Mouse (Mus musculus) erythroblast, adult 5-6 weeks (primary cell): ENCODE results near the gene Fam180a. TPM values are rescaled to one million over a fixed set of nuclear protein-coding genes. Genes with fewer than 3 reads are reported as not detected.
"Not testable (repeated sequence)": the region's sequence is repeated elsewhere in the genome, so short reads cannot be mapped to it uniquely, and the experiment has no call there.

Source experiments
- ATAC-seq: replicated peaks from 2 replicates; pipeline ENCODE4 v1.8.0; 2016; ENCODE audit warnings: moderate number of reproducible peaks, mild to moderate bottlenecking, moderate TSS enrichment, inconsistent platforms; ENCODE audit not compliant: poor library complexity, low FRiP score, severe bottlenecking
- total RNA-seq, 2 experiments: library from RNA; stranded (forward) in 1 of 2; stranded (reverse) in 1 of 2; fragments of 150-400 nt in 1 of 2; fragments of 200-764, 138-1000 nt in 1 of 2; gene quantifications; 2 replicates each; pipeline versions ENCODE4 v1.2.3 to v1.2.4; 2015 to 2017; ENCODE audit warnings: low replicate concordance in 2 of 2

Gene Fam180a
- total RNA-seq (2015; ENCODE audit: low replicate concordance) (not detected in 2 replicates), total RNA-seq (2017; ENCODE audit: low replicate concordance) (not detected in 2 replicates)

DNA sequence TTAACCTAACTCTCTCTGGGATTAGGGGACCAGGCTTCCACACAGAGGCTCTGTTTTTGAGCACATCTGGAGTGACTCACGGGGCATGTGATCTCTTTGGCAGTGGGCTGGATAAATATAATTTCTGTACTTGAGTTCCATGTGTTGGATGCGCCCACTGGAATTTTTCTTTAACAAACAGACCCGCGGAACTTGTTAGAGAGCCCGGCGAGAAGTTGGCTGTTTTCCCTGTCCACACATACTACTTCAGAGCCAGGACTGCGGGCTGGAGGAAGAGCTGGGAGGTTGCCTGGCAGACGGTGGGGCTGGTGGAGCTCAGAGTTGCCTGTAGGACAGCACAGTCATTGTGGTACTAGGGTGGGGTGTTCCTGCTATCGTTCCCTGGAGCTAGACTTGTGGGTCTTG lies at the start of gene Fam180a:
Fam180a (minus strand) TSS at position 31 of the 405 bp plus-strand sequence.
- no peak for ATAC-seq

DNA sequence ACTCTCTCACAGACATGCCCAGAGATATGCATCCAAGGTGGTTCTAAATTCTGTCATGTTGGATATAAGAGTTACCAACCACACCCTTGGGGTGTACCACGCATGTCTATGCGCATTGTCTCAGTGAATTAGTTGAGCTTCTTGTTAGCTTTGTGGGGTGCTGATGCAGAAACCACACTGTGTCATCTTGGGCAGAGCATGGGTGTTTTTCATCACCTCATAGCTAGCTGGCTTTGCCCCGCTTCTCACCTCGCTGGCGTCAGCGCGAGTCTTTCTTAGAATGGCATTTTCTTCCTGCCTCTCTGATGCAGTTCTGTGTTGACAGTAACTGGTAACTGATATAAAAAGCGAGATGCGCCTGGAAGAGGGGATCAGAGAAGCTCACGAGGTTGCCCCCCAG lies 48.1 kb upstream of the Fam180a start:
- ATAC-seq = no peak

DNA sequence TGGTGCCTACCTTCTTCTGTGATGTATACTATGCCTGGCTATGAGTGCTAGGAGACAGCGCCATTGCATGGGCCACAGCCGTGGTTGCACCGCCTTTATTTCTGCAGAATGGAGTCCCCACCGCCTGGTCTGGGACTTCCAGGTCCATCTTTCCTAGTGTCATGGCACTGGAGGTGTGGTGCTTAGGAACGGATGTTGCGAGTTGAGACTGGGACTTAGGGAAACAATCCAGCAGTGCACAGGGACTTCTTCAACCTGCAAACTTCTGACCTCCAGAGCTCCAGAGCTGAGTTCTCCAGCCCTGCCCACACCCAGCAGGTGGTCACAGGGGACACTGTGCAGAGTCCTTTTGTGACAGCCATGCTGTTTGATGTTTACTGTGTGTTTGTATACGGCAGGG lies 44.4 kb upstream of the Fam180a start:
- no peak for ATAC-seq

DNA sequence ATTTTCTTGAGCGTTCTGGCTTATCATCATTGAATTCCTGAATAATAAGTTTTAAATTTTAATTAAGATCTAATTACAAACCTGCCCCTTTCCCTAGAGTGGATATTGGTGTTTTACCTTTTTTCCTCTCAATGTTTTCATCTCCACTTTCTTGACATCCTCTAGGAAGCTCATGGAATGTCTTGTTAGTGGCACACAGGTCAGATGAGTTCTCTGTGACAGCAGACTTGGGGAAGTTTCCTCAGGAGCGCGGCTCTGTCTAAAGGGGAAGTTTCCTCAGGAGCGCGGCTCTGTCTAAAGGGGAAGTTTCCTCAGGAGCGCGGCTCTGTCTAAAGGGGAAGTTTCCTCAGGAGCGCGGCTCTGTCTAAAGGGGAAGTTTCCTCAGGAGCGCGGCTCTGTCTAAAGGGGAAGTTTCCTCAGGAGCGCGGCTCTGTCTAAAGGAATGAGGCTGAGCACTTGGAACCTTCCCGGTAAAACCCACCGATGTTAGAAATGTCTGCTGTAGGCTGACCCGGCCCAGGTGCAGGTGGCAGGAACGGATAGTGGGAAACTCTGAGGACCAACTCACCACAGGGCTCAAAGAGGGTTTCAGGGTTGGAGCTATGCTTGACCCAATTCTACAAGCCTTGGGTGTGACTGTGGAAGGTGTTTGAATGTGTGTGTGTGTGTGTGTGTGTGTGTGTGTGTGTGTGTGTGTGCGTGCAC lies 43.8 kb upstream of the Fam180a start:
- ATAC-seq = not testable (repeated sequence)

DNA sequence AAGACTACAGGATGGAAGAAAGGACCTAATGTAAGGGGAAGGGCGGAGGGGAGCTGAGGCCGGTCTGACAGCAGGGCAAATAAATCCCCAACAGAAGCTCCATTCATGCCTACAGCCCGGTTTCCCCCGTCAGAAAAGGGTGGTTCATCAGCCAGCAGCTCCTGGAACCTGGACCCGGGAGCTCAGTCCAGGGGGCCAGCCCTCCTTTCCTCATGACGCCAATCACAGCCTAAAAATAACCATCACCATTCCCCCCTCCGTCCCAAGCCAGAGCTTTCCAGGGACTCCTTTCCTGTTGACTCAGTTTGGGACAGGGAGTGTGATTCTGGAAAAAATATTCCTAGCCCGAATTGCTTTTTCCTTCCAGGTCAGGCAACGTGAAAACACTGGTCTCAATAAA lies 36.7 kb upstream of the Fam180a start:
- no peak for ATAC-seq

DNA sequence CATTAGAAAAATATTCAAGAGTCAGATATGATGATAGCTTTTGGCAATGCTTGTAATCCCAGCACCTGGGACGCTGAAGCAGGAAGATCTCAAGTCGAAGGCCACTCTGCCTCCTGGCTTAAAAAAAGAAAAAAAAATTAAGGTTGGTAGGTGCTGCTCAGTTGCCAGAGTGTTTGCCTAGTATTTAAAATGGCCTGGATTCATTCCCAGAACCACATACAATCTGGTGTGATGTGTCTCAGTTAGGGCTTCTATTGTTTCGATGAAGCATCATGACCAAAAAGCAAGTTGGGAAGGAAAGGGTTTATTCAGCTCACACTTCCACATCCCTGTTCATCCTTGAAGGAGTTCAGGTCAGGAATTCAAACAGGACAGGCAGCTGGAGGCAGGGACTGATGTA lies 29.4 kb upstream of the Fam180a start:
- ATAC-seq = no peak

DNA sequence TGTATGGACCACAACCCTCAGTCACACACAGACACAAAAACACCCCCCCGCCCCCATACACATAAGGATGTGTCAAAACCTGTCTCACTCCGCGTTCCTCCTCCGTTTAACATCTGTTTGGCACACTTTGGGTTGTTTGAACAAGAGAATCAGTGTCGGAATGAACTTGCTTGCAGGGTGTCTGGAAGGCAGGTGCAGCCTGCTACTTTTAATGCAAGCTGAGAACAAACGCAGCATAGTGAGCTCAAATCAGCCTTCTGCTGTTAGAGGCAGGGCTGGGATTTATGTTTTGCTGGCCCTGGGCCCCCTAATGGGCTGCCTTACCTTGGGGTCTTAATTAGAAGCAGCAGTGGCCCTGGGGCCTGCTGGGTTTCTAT lies 28.7 kb upstream of the Fam180a start:
- no peak for ATAC-seq

DNA sequence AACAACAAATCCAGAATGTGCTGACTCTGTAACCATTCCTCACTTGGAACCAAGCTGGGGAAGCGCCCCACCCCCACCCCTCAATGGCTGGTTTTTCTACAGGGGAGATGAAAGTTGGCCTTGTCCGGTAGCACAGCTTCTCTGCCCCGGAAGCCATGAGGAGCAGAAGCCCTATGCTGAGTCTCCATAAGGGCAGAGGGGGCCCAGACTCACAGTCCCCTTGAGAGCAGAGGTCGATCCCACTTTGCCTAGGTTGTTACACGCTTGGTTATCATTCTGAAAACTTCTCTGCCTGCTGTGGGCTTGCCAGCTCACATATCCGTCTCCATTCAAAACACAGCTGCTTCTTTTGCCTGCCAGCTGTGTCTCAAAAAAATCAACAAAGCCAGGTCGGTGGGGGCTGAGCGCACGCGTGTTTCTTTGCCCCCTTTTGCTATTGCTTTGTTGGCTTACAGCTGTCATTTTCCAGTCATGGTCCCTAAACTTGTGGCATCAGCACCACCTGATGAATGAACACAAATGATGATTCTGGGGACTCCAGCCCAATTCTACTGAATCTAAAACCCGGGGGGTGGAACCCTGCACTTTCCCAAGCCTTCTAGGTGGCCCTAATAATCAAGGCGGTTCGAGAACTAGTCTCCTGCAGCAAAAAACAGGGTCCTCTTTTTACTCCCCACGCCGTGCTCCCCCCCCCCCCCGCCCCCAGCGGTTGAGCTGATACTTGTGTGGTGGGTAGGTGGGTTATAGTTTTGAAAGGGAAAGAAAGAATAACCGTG lies 28.1 kb upstream of the Fam180a start:
- ATAC-seq = no peak

DNA sequence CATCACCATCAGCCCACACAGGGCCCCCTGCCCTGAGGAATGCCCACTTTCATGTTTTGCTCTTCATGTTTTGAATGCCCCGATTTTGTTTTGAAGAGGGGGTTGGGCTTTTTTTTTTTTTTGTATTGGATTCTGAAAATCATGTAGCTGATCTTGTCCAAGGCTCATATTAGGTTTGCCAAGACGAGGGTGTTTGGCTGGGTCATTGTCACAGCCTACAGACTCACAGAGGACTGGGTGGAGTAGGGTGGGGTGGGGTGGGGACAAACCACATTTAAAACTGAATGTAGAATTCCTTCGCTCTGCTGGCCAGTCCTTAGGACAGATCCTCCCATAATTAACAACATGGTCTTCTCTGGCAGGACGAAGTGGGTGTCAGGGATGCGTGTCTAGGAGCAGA lies 27.5 kb upstream of the Fam180a start:
- no peak for ATAC-seq

DNA sequence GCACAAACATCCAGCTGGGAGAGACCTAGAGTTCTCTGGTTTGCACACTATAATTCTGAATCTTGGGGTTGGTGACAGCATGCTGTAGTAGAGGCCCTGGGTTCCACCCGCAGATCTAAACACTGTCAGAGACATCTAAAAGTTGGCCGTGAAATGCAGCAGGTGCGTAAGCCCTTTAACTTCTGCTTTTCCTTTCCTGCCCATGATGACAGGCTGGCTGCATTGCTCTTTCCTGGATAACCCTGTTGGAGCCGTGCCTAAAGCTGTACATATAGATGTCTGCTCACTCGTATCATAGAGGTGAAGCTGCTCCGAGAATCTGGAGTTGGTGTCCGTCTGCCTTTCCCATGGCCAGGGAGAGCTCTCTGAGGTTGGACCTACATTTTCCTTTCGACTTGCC lies 26.9 kb upstream of the Fam180a start:
- no peak for ATAC-seq

DNA sequence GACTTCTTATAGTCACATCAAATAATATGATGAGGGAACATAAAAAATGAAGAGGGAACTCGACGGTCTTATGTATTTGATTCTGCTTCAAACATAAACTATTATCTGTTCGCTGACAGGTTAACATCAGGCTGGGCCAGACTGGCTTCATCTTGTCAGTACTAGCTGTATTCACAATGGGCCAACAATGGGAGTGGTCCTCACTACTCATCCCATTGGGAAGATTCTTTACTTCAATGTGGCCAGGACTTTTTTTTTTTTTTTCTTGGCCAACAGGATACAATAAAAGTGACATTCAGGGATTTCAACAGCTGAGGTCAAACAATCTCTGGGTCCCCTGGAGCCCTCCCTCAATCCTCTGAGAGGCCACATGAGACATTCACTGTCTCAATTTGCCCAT lies 25.9 kb upstream of the Fam180a start:
- no peak for ATAC-seq

DNA sequence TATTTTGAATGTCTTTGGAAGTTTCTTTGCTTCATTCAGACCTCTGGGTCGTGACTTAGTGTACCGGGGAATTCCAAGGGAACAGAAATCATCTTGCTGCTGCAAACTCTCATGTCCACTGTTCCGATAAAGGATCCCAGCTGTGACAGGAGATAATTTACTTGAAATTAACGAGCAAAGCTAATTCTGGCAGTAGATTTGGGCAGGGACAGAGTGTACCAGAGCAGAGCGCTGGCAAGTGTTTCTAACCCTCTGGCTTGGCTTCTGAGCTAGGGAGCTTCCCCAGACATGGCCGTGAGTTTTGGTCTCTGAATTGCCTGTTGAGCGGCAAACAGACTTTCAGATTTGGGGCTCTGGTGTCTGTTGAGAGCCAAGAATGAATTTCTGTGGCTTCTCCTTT lies 23.8 kb upstream of the Fam180a start:
- ATAC-seq = no peak

DNA sequence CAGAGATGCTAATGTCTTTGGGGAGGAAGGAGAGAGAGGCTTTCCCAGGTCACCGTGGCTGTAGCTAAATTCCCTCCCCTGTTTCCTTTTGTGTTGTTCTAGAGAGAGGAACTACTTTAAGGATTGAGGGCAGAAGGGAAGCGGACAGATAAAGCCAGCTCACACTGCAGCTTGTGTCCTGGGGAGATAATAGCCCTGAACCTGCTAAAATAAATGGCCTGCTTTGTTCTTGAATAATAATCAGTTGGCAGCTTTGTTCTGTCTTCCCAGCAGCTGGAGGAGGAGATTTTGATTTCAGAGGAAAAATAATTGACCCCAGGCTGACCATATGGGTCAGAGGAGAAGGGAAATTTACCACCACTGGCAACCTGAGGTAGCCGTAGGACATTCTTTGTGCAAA lies 12.7 kb upstream of the Fam180a start:
- ATAC-seq = no peak

DNA sequence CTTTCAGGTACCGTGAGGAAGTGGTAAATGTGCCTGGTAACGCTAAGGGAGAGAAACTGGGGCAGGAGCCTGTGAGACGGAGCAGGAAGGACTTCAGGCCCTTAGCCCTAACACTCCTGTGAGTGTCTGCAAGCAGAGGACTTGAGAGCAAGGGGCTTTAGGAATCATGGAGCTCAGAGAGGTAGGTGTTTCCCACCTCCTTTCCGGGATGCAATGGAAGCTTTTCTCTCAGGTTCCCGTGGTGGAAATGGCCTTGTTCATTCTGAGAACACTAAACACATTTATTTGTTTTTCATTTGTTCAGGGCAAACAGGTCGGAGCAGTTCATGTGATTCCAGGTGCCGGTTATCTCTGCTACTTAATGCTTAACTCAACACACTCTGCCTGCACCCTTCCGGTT lies 11.9 kb upstream of the Fam180a start:
- ATAC-seq = no peak

DNA sequence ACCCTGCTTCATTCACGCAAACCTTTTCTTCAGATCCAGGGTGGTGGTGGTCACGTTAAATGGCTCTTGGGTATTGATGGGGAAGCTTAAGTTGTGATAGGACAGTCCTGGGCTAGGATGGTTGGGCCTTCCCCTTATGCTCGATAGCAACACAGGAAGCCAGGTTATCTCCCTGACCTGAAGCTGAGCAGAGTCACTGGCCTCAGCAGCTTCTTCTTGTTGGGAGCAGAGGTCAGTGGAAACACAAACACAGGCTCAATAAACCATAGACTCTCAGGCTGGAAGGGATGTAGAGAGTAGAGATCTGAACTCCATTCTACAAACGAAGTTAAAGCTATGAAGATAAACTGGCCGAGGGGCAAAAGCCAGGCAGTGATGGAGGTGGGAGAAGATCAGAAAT lies 9.5 kb upstream of the Fam180a start:
- no peak for ATAC-seq

DNA sequence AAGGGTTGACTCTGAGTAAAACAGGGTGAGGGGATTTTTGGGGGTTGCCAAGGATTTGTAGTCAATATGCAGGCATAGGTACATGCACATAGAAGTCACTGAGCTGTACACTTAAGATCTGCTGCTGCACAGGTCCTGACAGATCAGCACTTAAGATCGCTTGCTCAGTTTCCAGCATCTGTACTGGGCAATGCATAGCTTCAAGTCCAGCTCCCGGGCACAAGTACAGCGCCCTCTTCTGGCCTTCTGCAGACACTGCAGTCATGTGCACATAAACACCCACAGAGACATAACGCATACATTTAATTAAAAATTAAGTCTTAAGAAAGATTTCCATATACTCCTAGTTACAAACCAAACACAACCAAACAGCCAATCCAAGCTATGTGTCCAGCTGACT lies 8.3 kb upstream of the Fam180a start:
- 0 out of 2 replicates have a peak, but pooled peaks have one; percentile 45 for ATAC-seq

DNA sequence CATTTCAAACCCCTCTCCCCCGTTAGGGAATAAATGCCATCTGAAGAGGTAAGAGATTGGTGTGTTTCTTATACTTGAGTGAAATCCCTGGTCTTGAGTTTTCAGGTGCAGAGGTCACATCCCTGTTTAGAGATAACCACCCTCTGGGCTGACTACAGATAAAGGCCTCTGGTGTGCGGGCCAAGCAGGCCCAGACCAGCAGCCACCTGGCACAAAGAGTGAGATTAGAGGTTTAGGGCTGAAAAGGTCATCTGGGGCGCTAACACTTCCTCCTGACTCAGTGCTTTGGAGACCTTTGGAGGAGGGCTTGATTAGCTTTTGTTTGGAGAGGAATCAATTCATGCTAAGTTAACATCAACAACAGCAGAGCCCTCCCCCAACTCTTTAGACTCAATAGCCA lies 7.7 kb upstream of the Fam180a start:
- no peak for ATAC-seq

DNA sequence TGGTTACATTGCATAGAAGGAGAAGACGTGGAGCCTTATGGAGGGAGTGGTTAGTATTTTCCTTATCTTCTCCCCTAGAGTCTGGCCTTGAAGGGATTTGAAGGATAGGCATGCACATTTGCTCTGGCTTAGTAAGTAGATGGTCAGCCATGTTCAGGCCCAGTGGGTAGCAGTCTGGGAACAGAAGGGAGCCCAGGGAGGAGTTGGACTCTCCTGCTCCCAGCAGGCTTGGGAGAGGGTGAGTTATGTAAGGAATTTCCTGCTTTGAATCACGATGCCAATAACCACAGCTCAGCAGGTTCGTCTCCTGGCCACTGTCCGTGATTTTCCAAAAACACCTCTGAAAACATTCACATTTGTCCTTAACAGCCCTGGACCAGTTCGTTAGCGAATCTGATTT lies 4.9 kb upstream of the Fam180a start:
- no peak for ATAC-seq

DNA sequence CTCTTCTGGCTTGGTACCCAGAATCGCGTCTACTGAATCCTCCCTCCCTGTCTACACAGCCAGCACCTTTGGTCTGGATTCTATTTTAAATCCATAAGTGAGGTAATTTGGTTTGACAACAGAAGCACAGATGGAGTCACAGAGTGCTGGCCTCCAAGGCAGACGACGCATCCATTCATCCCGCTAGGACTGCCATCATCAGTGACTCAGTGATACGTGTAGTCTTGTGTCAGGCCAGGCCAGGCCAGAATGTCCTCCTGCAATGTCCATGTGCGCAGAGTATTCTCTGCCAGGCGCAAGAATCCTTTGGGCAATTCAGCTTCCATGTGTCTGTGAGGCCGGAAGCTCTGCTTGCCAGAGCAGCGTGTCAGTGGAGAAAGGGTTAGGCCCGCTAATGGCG lies 4.0 kb upstream of the Fam180a start:
- ATAC-seq = no peak

DNA sequence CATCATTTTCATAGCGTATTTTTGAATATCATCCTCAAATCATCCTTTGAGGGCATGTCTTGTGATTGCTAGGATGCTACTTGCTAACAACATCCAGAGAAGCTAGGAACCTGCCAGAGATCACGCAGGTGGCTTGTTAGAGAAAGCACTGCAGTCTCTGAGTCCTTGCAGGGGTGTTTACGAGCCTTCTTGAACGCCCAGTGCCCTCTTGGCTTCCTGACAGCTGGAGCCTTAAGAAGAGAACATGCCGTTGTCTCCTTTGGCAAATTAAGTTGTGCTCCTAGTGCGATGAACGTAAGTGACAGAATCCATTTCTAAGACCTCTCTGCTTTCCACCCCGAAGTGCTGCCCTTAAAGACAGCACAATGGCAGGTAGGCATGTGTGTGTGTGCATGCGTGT lies 1.6 kb downstream of the Fam180a start:
- ATAC-seq = no peak

DNA sequence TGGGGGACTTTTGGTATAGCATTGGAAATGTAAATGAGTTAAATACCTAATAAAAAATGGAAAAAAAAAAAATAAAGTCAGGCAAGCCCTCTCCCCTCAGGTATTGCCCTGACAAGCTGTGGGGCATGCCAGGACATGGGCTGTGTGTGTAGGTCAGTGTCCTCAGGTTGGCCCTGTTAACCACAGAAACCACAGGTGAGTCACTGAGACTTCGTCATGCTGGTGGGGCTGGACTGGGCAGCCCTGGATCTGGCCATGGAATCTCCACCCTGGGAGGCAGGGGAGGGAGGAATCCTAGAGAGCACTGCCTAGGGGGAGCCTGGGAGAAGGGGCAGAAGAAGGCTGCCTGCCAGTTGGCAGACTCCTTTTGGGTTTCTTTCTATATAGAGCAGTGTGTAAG lies 2.9 kb downstream of the Fam180a start:
- no peak for ATAC-seq
